27 mouse cellular contexts compared by ENCODE assay signal in the genomic region with DNA sequence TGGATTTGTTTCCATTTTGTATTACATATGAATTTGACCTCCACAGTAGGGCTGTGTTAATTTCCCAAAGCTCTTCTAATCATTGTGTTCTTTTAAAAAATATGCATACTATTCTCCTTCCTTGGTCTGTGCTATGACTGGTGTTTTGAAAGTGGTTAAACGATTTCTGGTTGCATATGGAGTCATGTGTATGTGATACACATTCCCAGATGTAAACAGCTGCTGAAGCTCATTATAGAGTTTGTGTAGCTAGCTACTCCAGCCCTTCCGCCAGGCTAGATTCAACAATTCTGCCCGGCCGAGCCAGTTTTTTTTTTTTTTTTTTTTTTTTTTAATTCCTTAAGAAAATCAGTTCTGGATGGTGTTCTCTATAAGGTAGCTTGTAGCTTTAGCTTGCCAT. TPM values are rescaled to one million over a fixed set of nuclear protein-coding genes. Genes with fewer than 3 reads are reported as not detected.
A peak's percentile ranks its signal among the peaks of the same experiment; 100 is the strongest.
DNase-seq lines count a peak whose midpoint lies in the region; ATAC-seq and TF ChIP-seq lines count a peak whose summit lies in the region.
"Had no signal": no experiment of that assay in that cellular context is flagged by ENCODE, and none has a peak within 500 bp of the region (broad histone marks: within the 10 kb centered on the region; RNA-seq: fewer than 3 reads in every experiment).

No protein-coding gene starts in this region.

- no peak for ATAC-seq in embryonic facial prominence, embryonic 13.5 days (ENCODE audit: insufficient number of reproducible peaks, insufficient read depth, low FRiP score, low TSS enrichment, low read depth)
- ATAC-seq in lung, embryonic 14.5 days (ENCODE audit: insufficient read depth): peak; percentile 64
- peak; percentile 59 for ATAC-seq in lung, postnatal 0 days
- 0 out of 2 replicates have a peak, but pooled peaks have one; percentile 13 for ATAC-seq in stomach, embryonic 16.5 days (ENCODE audit: insufficient read depth, low FRiP score)
- ATAC-seq: activated CD4-positive, CD25-positive, alpha-beta regulatory T cell, adult 4 months; forebrain, embryonic 13.5 days; forebrain, embryonic 16.5 days had no signal

- H3K4me2 ChIP-seq in embryonic facial prominence, embryonic 13.5 days: no peak overlapping the region
- H3K4me2 ChIP-seq in lung, embryonic 14.5 days: no peak overlapping the region
- H3K4me2 ChIP-seq in lung, postnatal 0 days (replicated peaks; ENCODE audit: low read depth, low read length): no peak overlapping the region
- no peak overlapping the region for H3K4me2 ChIP-seq in stomach, embryonic 16.5 days (ENCODE audit: low read depth, low read length)
- H3K4me2 ChIP-seq: embryonic facial prominence, embryonic 12.5 days; forebrain, embryonic 13.5 days; heart, embryonic 13.5 days; hindbrain, embryonic 14.5 days had no signal

- no peaks in the 10 kb centered on the region for H3K9me3 ChIP-seq in embryonic facial prominence, embryonic 13.5 days
- no peaks in the 10 kb centered on the region for H3K9me3 ChIP-seq in embryonic facial prominence, embryonic 10.5 days
- H3K9me3 ChIP-seq in lung, embryonic 14.5 days (ENCODE audit: low read depth, low read length): no peaks in the 10 kb centered on the region
- no peaks in the 10 kb centered on the region for H3K9me3 ChIP-seq in lung, postnatal 0 days (ENCODE audit: low read length)
- no peaks in the 10 kb centered on the region for H3K9me3 ChIP-seq in stomach, embryonic 16.5 days (replicated peaks; ENCODE audit: control insufficient read depth, low read length)
- H3K9me3 ChIP-seq: embryonic facial prominence, embryonic 12.5 days; forebrain, embryonic 10.5 days; forebrain, embryonic 13.5 days; heart, embryonic 10.5 days; heart, embryonic 13.5 days had no signal

- no peak overlapping the region for H3K4me3 ChIP-seq in embryonic facial prominence, embryonic 13.5 days
- no peak overlapping the region for H3K4me3 ChIP-seq in embryonic facial prominence, embryonic 10.5 days
- no peak overlapping the region for H3K4me3 ChIP-seq in lung, embryonic 14.5 days (ENCODE audit: low read depth, low read length)
- H3K4me3 ChIP-seq in lung, postnatal 0 days (ENCODE audit: low read depth, low read length): no peak overlapping the region
- no peak overlapping the region for H3K4me3 ChIP-seq in stomach, embryonic 16.5 days (replicated peaks; ENCODE audit: low read length)
- H3K4me3 ChIP-seq: embryonic facial prominence, embryonic 12.5 days; forebrain, embryonic 10.5 days; forebrain, embryonic 13.5 days; heart, adult 2 months; heart, embryonic 10.5 days; heart, embryonic 13.5 days had no signal

- peak overlapping the region; percentile 28; the same call in 1 of the 2 replicates for H3K27ac ChIP-seq in embryonic facial prominence, embryonic 13.5 days
- no peak overlapping the region for H3K27ac ChIP-seq in embryonic facial prominence, embryonic 10.5 days (replicated peaks)
- H3K27ac ChIP-seq in lung, embryonic 14.5 days (ENCODE audit: low read depth): 0 out of 2 replicates have a peak overlapping the region, but pooled peaks have one; percentile 16
- H3K27ac ChIP-seq in lung, postnatal 0 days (ENCODE audit: low read length): no peak overlapping the region
- H3K27ac ChIP-seq in stomach, embryonic 16.5 days (ENCODE audit: low read length): no peak overlapping the region
- H3K27ac ChIP-seq: embryonic facial prominence, embryonic 12.5 days; forebrain, embryonic 10.5 days; forebrain, embryonic 13.5 days; heart, adult 2 months; heart, embryonic 10.5 days; heart, embryonic 13.5 days; hindbrain, embryonic 14.5 days had no signal

- WGBS in embryonic facial prominence, embryonic 13.5 days: 35% methylated on average over 4 of the region's 4 CpGs
- WGBS in embryonic facial prominence, embryonic 10.5 days: 63% methylated on average over 4 of the region's 4 CpGs
- WGBS in lung, embryonic 14.5 days: 10% methylated on average over 4 of the region's 4 CpGs
- 23% methylated on average over 4 of the region's 4 CpGs for WGBS in lung, postnatal 0 days
- 37% methylated on average over 4 of the region's 4 CpGs for WGBS in stomach, embryonic 16.5 days

- H3K27me3 ChIP-seq in embryonic facial prominence, embryonic 13.5 days: no peaks in the 10 kb centered on the region
- H3K27me3 ChIP-seq in embryonic facial prominence, embryonic 10.5 days (replicated peaks; ENCODE audit: low read depth, poor library complexity, severe bottlenecking): no peaks in the 10 kb centered on the region
- no peaks in the 10 kb centered on the region for H3K27me3 ChIP-seq in lung, embryonic 14.5 days (ENCODE audit: insufficient read depth, low read length)
- no peaks in the 10 kb centered on the region for H3K27me3 ChIP-seq in lung, postnatal 0 days (replicated peaks; ENCODE audit: insufficient read depth, low read length)
- no peaks in the 10 kb centered on the region for H3K27me3 ChIP-seq in stomach, embryonic 16.5 days (ENCODE audit: control insufficient read depth, insufficient read depth, low read length)
- H3K27me3 ChIP-seq: embryonic facial prominence, embryonic 12.5 days; forebrain, embryonic 13.5 days; heart, embryonic 13.5 days had no signal

- no peak overlapping the region for H3K9ac ChIP-seq in embryonic facial prominence, embryonic 13.5 days
- no peak overlapping the region for H3K9ac ChIP-seq in lung, embryonic 14.5 days
- no peak overlapping the region for H3K9ac ChIP-seq in lung, postnatal 0 days (replicated peaks; ENCODE audit: low read depth)
- H3K9ac ChIP-seq in stomach, embryonic 16.5 days (ENCODE audit: low read length): no peak overlapping the region
- H3K9ac ChIP-seq: embryonic facial prominence, embryonic 12.5 days; forebrain, embryonic 13.5 days; heart, embryonic 13.5 days; hindbrain, embryonic 14.5 days had no signal

- H3K36me3 ChIP-seq in embryonic facial prominence, embryonic 13.5 days: no peaks in the 10 kb centered on the region
- H3K36me3 ChIP-seq in embryonic facial prominence, embryonic 10.5 days (replicated peaks): no peaks in the 10 kb centered on the region
- H3K36me3 ChIP-seq in lung, embryonic 14.5 days (ENCODE audit: insufficient read depth): no peaks in the 10 kb centered on the region
- no peaks in the 10 kb centered on the region for H3K36me3 ChIP-seq in lung, postnatal 0 days (ENCODE audit: insufficient read depth, low read length)
- H3K36me3 ChIP-seq in stomach, embryonic 16.5 days (ENCODE audit: control insufficient read depth, insufficient read depth, low read length): no peaks in the 10 kb centered on the region
- H3K36me3 ChIP-seq: embryonic facial prominence, embryonic 12.5 days; forebrain, embryonic 10.5 days; heart, embryonic 10.5 days; heart, embryonic 13.5 days had no signal

- DNase-seq in embryonic facial prominence, embryonic 10.5 days (ENCODE audit: low spot score): no peak
- DNase-seq in lung, embryonic 14.5 days: peak; percentile 84
- no peak for DNase-seq in lung, postnatal 25 days (ENCODE audit: low spot score)
- peak; percentile 60 for DNase-seq in lung, postnatal 0 days (ENCODE audit: low spot score)
- DNase-seq in lung, postnatal 10 days: no peak
- DNase-seq in layer of hippocampus, postnatal 36 days: no peak
- DNase-seq: adrenal gland, adult 8-10 months; adrenal gland, postnatal 36 days; cerebellum, adult 18-20 months; cerebellum, adult 9-10 months; cerebellum, postnatal 14 days; gastrocnemius, postnatal 10 days; gastrocnemius, postnatal 36 days; heart, adult 2 months; heart, postnatal 14 days; heart, postnatal 4 days had no signal

- TF ChIP-seq CTCF in lung, embryonic 14.5 days (IDR thresholded peaks at IDR 0.05; ENCODE audit: low read depth): no peak
- no peak for TF ChIP-seq CTCF in lung, postnatal 0 days (IDR thresholded peaks at IDR 0.05)

- TF ChIP-seq EP300 in lung, postnatal 0 days (IDR thresholded peaks at IDR 0.05): no peak

- H3K4me1 ChIP-seq in embryonic facial prominence, embryonic 13.5 days: peaks cover 21% of the 10 kb centered on the region
- peaks cover 18% of the 10 kb centered on the region for H3K4me1 ChIP-seq in embryonic facial prominence, embryonic 10.5 days
- H3K4me1 ChIP-seq in lung, embryonic 14.5 days (ENCODE audit: insufficient read depth): peaks cover 8% of the 10 kb centered on the region; the same call in 1 of the 2 replicates
- peaks cover 4% of the 10 kb centered on the region; the same call in 1 of the 2 replicates for H3K4me1 ChIP-seq in lung, postnatal 0 days (ENCODE audit: insufficient read depth, low read depth, low read length)
- peaks cover 9% of the 10 kb centered on the region for H3K4me1 ChIP-seq in stomach, embryonic 16.5 days (ENCODE audit: control insufficient read depth, insufficient read depth, low read length)
- H3K4me1 ChIP-seq: forebrain, embryonic 10.5 days; forebrain, embryonic 13.5 days had no signal

RNA-seq across cellular contexts. Expression of a gene that starts 49.2 kb away (rescaled TPM):
- polyA plus RNA-seq in embryonic facial prominence, embryonic 13.5 days (2015; fragmentation: Nextera tagmentation; extraction: Ambion mirVana): 10.4 and 10.7 TPM in 2 replicates
- polyA plus RNA-seq in embryonic facial prominence, embryonic 10.5 days (2016; fragmentation: Nextera tagmentation; extraction: Ambion mirVana): 11.4 and 12.0 TPM in 2 replicates
- polyA plus RNA-seq in lung, embryonic 14.5 days (2014; fragmentation: Nextera tagmentation; extraction: Ambion mirVana): 23.4 and 23.8 TPM in 2 replicates
- 5.5 and 6.2 TPM in 2 replicates for polyA plus RNA-seq in lung, postnatal 0 days (2015; fragmentation: Nextera tagmentation; extraction: Ambion mirVana)
- 5.5 and 6.4 TPM in 2 replicates for polyA plus RNA-seq in stomach, embryonic 16.5 days (2015; fragmentation: Nextera tagmentation; extraction: Ambion mirVana)
- total RNA-seq in layer of hippocampus, postnatal 36 days (2021): 1 to 10 TPM; 5.3 to 5.8 TPM
- total RNA-seq: granulocyte monocyte progenitor cell, adult 5-6 weeks had no signal
- polyA plus RNA-seq: activated CD4-positive, CD25-positive, alpha-beta regulatory T cell, adult 4 months had no signal

Comparison
In these comparisons a context has a peak if more than half of its experiments do, and no peak if none do; other contexts are left out.
1. H3K27ac ChIP-seq: peak in embryonic facial prominence, embryonic 13.5 days (single experiment) and lung, embryonic 14.5 days (single experiment); none in embryonic facial prominence, embryonic 10.5 days (single experiment), lung, postnatal 0 days (single experiment) and stomach, embryonic 16.5 days (single experiment).
2. DNase-seq: peak in lung, embryonic 14.5 days (single experiment) and lung, postnatal 0 days (single experiment); none in embryonic facial prominence, embryonic 10.5 days (single experiment), lung, postnatal 25 days (single experiment), lung, postnatal 10 days (single experiment) and layer of hippocampus, postnatal 36 days (0 of 2).